Mouse (Mus musculus) stomach, postnatal 0 days (tissue): ENCODE data around the gene Srd5a1. TPM values are rescaled to one million over a fixed set of nuclear protein-coding genes. Genes with fewer than 3 reads are reported as not detected.

ENCODE experiments used
- ATAC-seq: fragments of 200-750 bp; cut with Nextera tagmentation; 2 replicates; pipeline ENCODE4 v1.8.0; 2017; ENCODE audit not compliant: low FRiP score, low TSS enrichment
- DNase-seq: peaks from one replicate; pipeline ENCODE4 v3.0.0-alpha.2; 2016; ENCODE audit warnings: low spot score
- H3K27ac ChIP-seq: fragments of 300-500 bp; sonication (generic); replicated peaks from 2 replicates; pipeline ENCODE4 v1.5.1; 2014; ENCODE audit warnings: mild to moderate bottlenecking, control low read depth
- H3K27me3 ChIP-seq: fragments of 300-500 bp; sonication (generic); 2 replicates; pipeline ENCODE4 v1.6.1; 2014; ENCODE audit warnings: low read length; ENCODE audit not compliant: control insufficient read depth, insufficient read depth
- H3K36me3 ChIP-seq: fragments of 300-500 bp; sonication (generic); 2 replicates; pipeline ENCODE4 v1.6.1; 2014; ENCODE audit warnings: low read length, mixed read lengths; ENCODE audit not compliant: control insufficient read depth, insufficient read depth
- H3K4me1 ChIP-seq: fragments of 300-500 bp; sonication (generic); replicated peaks from 2 replicates; pipeline ENCODE4 v1.6.1; 2014; ENCODE audit warnings: antibody characterized with exemption; ENCODE audit not compliant: control insufficient read depth, insufficient read depth
- H3K4me2 ChIP-seq: fragments of 300-500 bp; sonication (generic); replicated peaks from 2 replicates; pipeline ENCODE4 v1.6.1; 2014; ENCODE audit warnings: low read depth, mild to moderate bottlenecking, control low read depth, moderate library complexity
- H3K4me3 ChIP-seq: fragments of 300-500 bp; sonication (generic); 2 replicates; pipeline ENCODE4 v1.5.1; 2014; ENCODE audit warnings: low read depth, low read length, control low read depth
- H3K9ac ChIP-seq: fragments of 300-500 bp; sonication (generic); 2 replicates; pipeline ENCODE4 v1.6.1; 2014; ENCODE audit warnings: mild to moderate bottlenecking, low read length, control low read depth, mixed read lengths
- H3K9me3 ChIP-seq: fragments of 300-500 bp; sonication (generic); 2 replicates; pipeline ENCODE4 v1.6.1; 2016; ENCODE audit warnings: low read length; ENCODE audit not compliant: control insufficient read depth
- CTCF ChIP-seq: IDR thresholded peaks from 2 replicates; pipeline ENCODE4 v1.5.1; 2016; ENCODE audit warnings: antibody characterized with exemption, low read depth, mild to moderate bottlenecking, moderate library complexity
- EP300 ChIP-seq: optimal IDR thresholded peaks from 2 replicates; pipeline ENCODE3; 2016; ENCODE audit warnings: antibody characterized with exemption
- WGBS: fragments of 180-500 bp; shearing (Covaris S2); extraction: QIAGEN DNeasy Blood & Tissue Kit; methylation state at CpG from one replicate; pipeline ENCODE4 v1.1.7; 2014; 5-methylcytosine and 5-hydroxymethylcytosine counted together
- polyA plus RNA-seq: library from polyadenylated mRNA; unstranded; fragments of >200 nt; fragmentation: Nextera tagmentation; extraction: Ambion mirVana; gene quantifications from 2 replicates; pipeline ENCODE4 v1.2.1, GENCODE M21; 2015

The Srd5a1 gene
- polyA plus RNA-seq, 1 experiment from 2014 or later, result 29.4 TPM

GRCm38 (mm10) chr13:69585828-69586227 lies 25.4 kb downstream of the Srd5a1 start:
- 47% methylated on average over 6 of the region's 6 CpGs for WGBS
- H3K36me3 ChIP-seq, result no peaks in the 10 kb centered on the region
- H3K27me3 ChIP-seq, result no peaks in the 10 kb centered on the region
- ATAC-seq (0 out of 2 replicates have a peak, but pooled peaks have one; percentile 30), DNase-seq (no peak)
- H3K4me2 ChIP-seq, result no peak overlapping the region
- H3K4me3 ChIP-seq, result no peak overlapping the region
- no peaks in the 10 kb centered on the region for H3K9me3 ChIP-seq
- no peak for TF ChIP-seq CTCF
- no peak for TF ChIP-seq EP300
- no peak overlapping the region for H3K9ac ChIP-seq
- no peak overlapping the region for H3K27ac ChIP-seq
- no peaks in the 10 kb centered on the region for H3K4me1 ChIP-seq

- TF ChIP-seq EP300 (no peak), CTCF (no peak)
- Histone ChIP-seq H3K27ac (no peak overlapping the region), H3K9me3 (no peaks in the 10 kb centered on the region), H3K36me3 (no peaks in the 10 kb centered on the region), H3K9ac (no peak overlapping the region), H3K4me1 (no peaks in the 10 kb centered on the region), H3K27me3 (no peaks in the 10 kb centered on the region), H3K4me2 (no peak overlapping the region), H3K4me3 (no peak overlapping the region)
- no peak for ATAC-seq
- no peak for DNase-seq
- WGBS, result 88% methylated on average over 6 of the region's 6 CpGs
These were observed 27.7 kb downstream of the Srd5a1 start for GRCm38 (mm10) chr13:69583591-69583990.

- 88% methylated on average over 6 of the region's 6 CpGs for WGBS
- Histone ChIP-seq H3K4me1 (no peaks in the 10 kb centered on the region), H3K27ac (no peak overlapping the region), H3K9me3 (no peaks in the 10 kb centered on the region), H3K27me3 (no peaks in the 10 kb centered on the region), H3K4me3 (no peak overlapping the region), H3K4me2 (no peak overlapping the region), H3K9ac (no peak overlapping the region), H3K36me3 (no peaks in the 10 kb centered on the region)
- no peak for ATAC-seq
- no peak for DNase-seq
- TF ChIP-seq EP300 (no peak), CTCF (no peak)
These were observed 28.8 kb downstream of the Srd5a1 start for GRCm38 (mm10) chr13:69582411-69582810.

- no peaks in the 10 kb centered on the region for H3K27me3 ChIP-seq
- TF ChIP-seq EP300 (no peak), CTCF (no peak)
- no peaks in the 10 kb centered on the region for H3K4me1 ChIP-seq
- H3K4me2 ChIP-seq, result no peak overlapping the region
- no peaks in the 10 kb centered on the region for H3K36me3 ChIP-seq
- ATAC-seq, result no peak
- H3K4me3 ChIP-seq, result no peak overlapping the region
- DNase-seq, result no peak
- H3K9ac ChIP-seq, result no peak overlapping the region
- H3K9me3 ChIP-seq, result no peaks in the 10 kb centered on the region
- 87% methylated on average over 16 of the region's 16 CpGs for WGBS
- no peak overlapping the region for H3K27ac ChIP-seq
These were observed 33.9 kb downstream of the Srd5a1 start for GRCm38 (mm10) chr13:69577181-69577834.

GRCm38 (mm10) chr13:69576676-69577075 lies 34.6 kb downstream of the Srd5a1 start:
- 59% methylated on average over 11 of the region's 11 CpGs for WGBS
- no peaks in the 10 kb centered on the region for H3K4me1 ChIP-seq
- no peak overlapping the region for H3K4me2 ChIP-seq
- no peak for TF ChIP-seq CTCF
- no peak for TF ChIP-seq EP300
- H3K36me3 ChIP-seq, result no peaks in the 10 kb centered on the region
- H3K4me3 ChIP-seq, result no peak overlapping the region
- ATAC-seq (no peak), DNase-seq (no peak)
- H3K27me3 ChIP-seq, result no peaks in the 10 kb centered on the region
- no peak overlapping the region for H3K9ac ChIP-seq
- H3K27ac ChIP-seq, result no peak overlapping the region
- no peaks in the 10 kb centered on the region for H3K9me3 ChIP-seq

GRCm38 (mm10) chr13:69572594-69572993 lies 38.6 kb downstream of the Srd5a1 start:
- H3K9ac ChIP-seq, result no peak overlapping the region
- H3K36me3 ChIP-seq, result no peaks in the 10 kb centered on the region
- H3K27ac ChIP-seq, result no peak overlapping the region
- TF ChIP-seq CTCF (no peak), EP300 (no peak)
- no peak overlapping the region for H3K4me2 ChIP-seq
- whole genome bisulfite sequencing, result 90% methylated on average over 3 of the region's 3 CpGs
- H3K27me3 ChIP-seq, result no peaks in the 10 kb centered on the region
- H3K4me1 ChIP-seq, result no peaks in the 10 kb centered on the region
- no peak overlapping the region for H3K4me3 ChIP-seq
- ATAC-seq (no peak), DNase-seq (no peak)
- H3K9me3 ChIP-seq, result no peaks in the 10 kb centered on the region
